Mouse (Mus musculus) CH12.LX (cell line): ENCODE results near the gene Raver1.

Experiments used
- CHD1 ChIP-seq: IDR thresholded peaks from 2 replicates; pipeline ENCODE4 v1.6.1; 2012; ENCODE audit warnings: low read depth, low read length, improper control_type of control experiment, inconsistent platforms
- CHD2 ChIP-seq: IDR thresholded peaks from 2 replicates; pipeline ENCODE4 v1.6.1; 2011; ENCODE audit warnings: low read length, improper control_type of control experiment
- CTCF ChIP-seq, 2 experiments: IDR thresholded peaks in 1 of 2; conservative IDR thresholded peaks in 1 of 2; 2 replicates each; pipeline ENCODE4 v1.5.1; 2011 to 2012; ENCODE audit warnings: low read depth in 2 of 2, low read length in 2 of 2, improper control_type of control experiment in 1 of 2, inconsistent platforms in 1 of 2, mild to moderate bottlenecking in 1 of 2, moderate library complexity in 1 of 2
- EP300 ChIP-seq: IDR thresholded peaks from 2 replicates; pipeline ENCODE4 v1.6.1; 2011; ENCODE audit warnings: low read length, improper control_type of control experiment
- GABPA ChIP-seq: IDR thresholded peaks from 2 replicates; pipeline ENCODE4 v1.6.1; 2012; ENCODE audit warnings: low read depth, low read length, improper control_type of control experiment, inconsistent platforms; ENCODE audit not compliant: insufficient replicate concordance
- MAX ChIP-seq: IDR thresholded peaks from 2 replicates; pipeline ENCODE4 v1.6.1; 2011; ENCODE audit warnings: low read length, improper control_type of control experiment
- MAZ ChIP-seq: IDR thresholded peaks from 2 replicates; pipeline ENCODE4 v1.6.1; 2012; ENCODE audit warnings: low read depth, mild to moderate bottlenecking, inconsistent platforms, low read length, improper control_type of control experiment, moderate library complexity
- POLR2A ChIP-seq: IDR thresholded peaks from 2 replicates; pipeline ENCODE4 v1.6.1; 2011; ENCODE audit warnings: low read depth, mild to moderate bottlenecking, improper control_type of control experiment, low read length
- RAD21 ChIP-seq: IDR thresholded peaks from 2 replicates; pipeline ENCODE4 v1.6.1; 2011; ENCODE audit warnings: low read depth, mild to moderate bottlenecking, low read length, improper control_type of control experiment, moderate library complexity
- TCF12 ChIP-seq: IDR thresholded peaks from 2 replicates; pipeline ENCODE4 v1.6.1; 2014; ENCODE audit warnings: low read depth, mild to moderate bottlenecking, inconsistent platforms, low read length, improper control_type of control experiment
- USF1 ChIP-seq: IDR thresholded peaks from 2 replicates; pipeline ENCODE4 v1.6.1; 2014; ENCODE audit warnings: low read depth, mild to moderate bottlenecking, inconsistent platforms, low read length, improper control_type of control experiment
- ZC3H11A ChIP-seq: IDR thresholded peaks from 2 replicates; pipeline ENCODE4 v1.6.1; 2012; ENCODE audit warnings: low read depth, mild to moderate bottlenecking, inconsistent platforms, low read length, improper control_type of control experiment
- ZKSCAN1 ChIP-seq: IDR thresholded peaks from 2 replicates; pipeline ENCODE4 v1.6.1; 2012; ENCODE audit warnings: low read depth, inconsistent platforms, low read length, improper control_type of control experiment, borderline replicate concordance

DNA sequence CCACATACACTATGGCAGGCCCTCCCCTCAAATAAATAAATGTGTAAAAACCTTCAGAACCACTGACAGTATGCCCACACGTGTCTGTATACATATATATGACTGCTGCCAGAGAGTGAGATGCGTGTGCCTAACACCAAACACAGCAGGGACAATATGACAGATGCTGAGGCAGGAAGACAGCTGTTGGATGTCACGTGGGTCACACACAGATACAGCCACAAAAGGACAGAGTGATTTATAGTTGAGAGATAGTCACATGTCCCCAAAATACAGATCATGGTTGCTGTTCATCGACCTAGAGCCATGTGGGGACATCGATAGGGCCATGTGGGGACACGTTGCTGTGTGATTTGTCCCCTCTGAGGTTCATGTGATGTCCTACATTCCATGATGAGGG, 25.3 kb upstream of the Raver1 start:
- TF ChIP-seq GABPA, result no peak
- TF ChIP-seq CTCF (conservative IDR thresholded peaks at IDR 0.05 in 1 of 2, IDR thresholded peaks at IDR 0.05 in 1 of 2; ENCODE audit: low read depth in 2 of 2, low read length in 2 of 2), result no peak
- no peak for TF ChIP-seq ZKSCAN1
- TF ChIP-seq USF1, result no peak
- no peak for TF ChIP-seq ZC3H11A
- TF ChIP-seq RAD21, result no peak
- TF ChIP-seq MAX, result no peak
- no peak for TF ChIP-seq POLR2A
- no peak for TF ChIP-seq TCF12
- no peak for TF ChIP-seq CHD1
- no peak for TF ChIP-seq EP300
- no peak for TF ChIP-seq CHD2
- no peak for TF ChIP-seq MAZ
